Comparison of ENCODE assay signal across 8 mouse cellular contexts in genomic region chr6:56714186-56714573, GRCm38 (mm10). TPM values are rescaled to one million over a fixed set of nuclear protein-coding genes. Genes with fewer than 3 reads are reported as not detected.
DNase-seq lines count a peak whose midpoint lies in the region; ATAC-seq and TF ChIP-seq lines count a peak whose summit lies in the region.

No protein-coding gene starts in this region.

- no peaks in the 10 kb centered on the region for H3K9me3 ChIP-seq in liver, embryonic 12.5 days (replicated peaks)
- H3K9me3 ChIP-seq in stomach, postnatal 0 days (ENCODE audit: control insufficient read depth, low read length) = no peaks in the 10 kb centered on the region

- no peak for TF ChIP-seq CTCF in heart, adult 2 months (IDR thresholded peaks at IDR 0.05)
- TF ChIP-seq CTCF in testis, adult 2 months (IDR thresholded peaks at IDR 0.05; ENCODE audit: control insufficient read depth, insufficient read depth, insufficient replicate concordance, low read depth, low read length) = no peak
- TF ChIP-seq CTCF in stomach, postnatal 0 days (IDR thresholded peaks at IDR 0.05; ENCODE audit: low read depth) = no peak

- H3K4me3 ChIP-seq in heart, adult 2 months = peak overlapping the region; percentile 100
- peak overlapping the region; percentile 97 for H3K4me3 ChIP-seq in testis, adult 2 months (ENCODE audit: control insufficient read depth, low read depth, low read length)
- peak overlapping the region; percentile 84 for H3K4me3 ChIP-seq in liver, embryonic 12.5 days
- H3K4me3 ChIP-seq in stomach, postnatal 0 days (ENCODE audit: low read depth, low read length) = peak overlapping the region; percentile 85

- no peak for DNase-seq in heart, adult 2 months
- no peak for DNase-seq in heart, postnatal 10 days
- no peak for DNase-seq in testis, postnatal 10 days (ENCODE audit: low spot score)
- DNase-seq in stomach, postnatal 0 days (ENCODE audit: low spot score) = no peak
- no peak for DNase-seq in c-Kit-positive CD71-positive TER-119-positive erythroid progenitor cells, embryonic 14.5 days (ENCODE audit: low spot score)
- DNase-seq in urinary bladder, postnatal 36 days (ENCODE audit: low spot score in 2 of 2) = no peak

- no peak for TF ChIP-seq EP300 in heart, adult 2 months (IDR thresholded peaks at IDR 0.05; ENCODE audit: insufficient read depth, low read depth, low read length)
- TF ChIP-seq EP300 in stomach, postnatal 0 days (optimal IDR thresholded peaks at IDR 0.05) = no peak

- 40% methylated on average over 7 of the region's 7 CpGs for WGBS in heart, adult 2 months
- 30% methylated on average over 7 of the region's 7 CpGs for WGBS in liver, embryonic 12.5 days (ENCODE audit: insufficient replicate concordance)
- 35% methylated on average over 7 of the region's 7 CpGs for WGBS in stomach, postnatal 0 days

- no peak for TF ChIP-seq POLR2A in heart, adult 2 months (IDR thresholded peaks at IDR 0.05; ENCODE audit: insufficient read depth, low read depth, low read length)
- no peak for TF ChIP-seq POLR2A in testis, adult 2 months (IDR thresholded peaks at IDR 0.05; ENCODE audit: control insufficient read depth, low read depth, low read length)

- no peaks in the 10 kb centered on the region for H3K79me2 ChIP-seq in heart, adult 2 months (replicated peaks; ENCODE audit: control insufficient read depth, insufficient read depth, low read length)

- no peak overlapping the region for H3K9ac ChIP-seq in heart, adult 2 months (ENCODE audit: low read depth, low read length)
- H3K9ac ChIP-seq in liver, embryonic 12.5 days = no peak overlapping the region
- no peak overlapping the region for H3K9ac ChIP-seq in stomach, postnatal 0 days (ENCODE audit: low read length)

- H3K4me2 ChIP-seq in liver, embryonic 12.5 days = peak overlapping the region; percentile 76
- peak overlapping the region; percentile 56 for H3K4me2 ChIP-seq in stomach, postnatal 0 days (replicated peaks; ENCODE audit: low read depth)

- no peak for ATAC-seq in liver, embryonic 12.5 days
- ATAC-seq in stomach, postnatal 0 days (ENCODE audit: low FRiP score, low TSS enrichment) = no peak

- peak overlapping the region; percentile 53; the same call in 1 of the 2 replicates for H3K27ac ChIP-seq in heart, adult 2 months
- no peak overlapping the region for H3K27ac ChIP-seq in testis, adult 2 months (ENCODE audit: control insufficient read depth, insufficient read depth, low read depth, low read length)
- H3K27ac ChIP-seq in liver, embryonic 12.5 days = no peak overlapping the region
- peak overlapping the region; percentile 40; the same call in 1 of the 2 replicates for H3K27ac ChIP-seq in stomach, postnatal 0 days (replicated peaks)

- no peaks in the 10 kb centered on the region; the same call in 1 of the 2 replicates for H3K36me3 ChIP-seq in heart, adult 2 months (ENCODE audit: control insufficient read depth, insufficient read depth, low read length)
- no peaks in the 10 kb centered on the region for H3K36me3 ChIP-seq in testis, adult 2 months (ENCODE audit: control insufficient read depth, insufficient read depth, low read length)
- no peaks in the 10 kb centered on the region for H3K36me3 ChIP-seq in liver, embryonic 12.5 days
- no peaks in the 10 kb centered on the region for H3K36me3 ChIP-seq in stomach, postnatal 0 days (ENCODE audit: control insufficient read depth, insufficient read depth, low read length)

- peaks cover 1% of the 10 kb centered on the region for H3K4me1 ChIP-seq in heart, adult 2 months (ENCODE audit: control insufficient read depth, insufficient read depth, low read length)
- H3K4me1 ChIP-seq in testis, adult 2 months (ENCODE audit: control insufficient read depth, insufficient read depth, low read length) = no peaks in the 10 kb centered on the region
- H3K4me1 ChIP-seq in liver, embryonic 12.5 days = peaks cover 22% of the 10 kb centered on the region
- no peaks in the 10 kb centered on the region for H3K4me1 ChIP-seq in stomach, postnatal 0 days (replicated peaks; ENCODE audit: control insufficient read depth, insufficient read depth)

- H3K27me3 ChIP-seq in heart, adult 2 months (ENCODE audit: control insufficient read depth, insufficient read depth, low read length) = no peaks in the 10 kb centered on the region
- no peaks in the 10 kb centered on the region for H3K27me3 ChIP-seq in testis, adult 2 months (ENCODE audit: control insufficient read depth, insufficient read depth, low read length)
- H3K27me3 ChIP-seq in liver, embryonic 12.5 days (replicated peaks) = no peaks in the 10 kb centered on the region
- no peaks in the 10 kb centered on the region for H3K27me3 ChIP-seq in stomach, postnatal 0 days (ENCODE audit: control insufficient read depth, insufficient read depth, low read length)

- intact Hi-C loops in heart, adult 2 months (cut with DNase I) = loop anchor here (5.0 to 10.0 kb wide), 3 partner anchors 821 to 1108 kb away; partner anchors contain the start of genes Lancl2 and Ppm1k
- intact Hi-C loops in heart, postnatal 10 days (cut with DNase I) = loop anchor here (2.0 to 10.0 kb wide), 2 partner anchors 209 to 991 kb away; partner anchors contain the start of genes Lancl2 and Nt5c3

RNA-seq across cellular contexts. Expression of gene Avl9, which starts 0.5 kb away (rescaled TPM):
- total RNA-seq in heart, adult 2 months (2021) = 1 to 10 TPM; 5.8 to 6.9 TPM
- 2.0 and 3.2 TPM in 2 replicates for polyA plus RNA-seq in heart, adult 2 months (2012; rRNA removed)
- 1 to 10 TPM; 7.9 to 9.1 TPM for total RNA-seq in heart, postnatal 10 days (2021)
- polyA plus RNA-seq in testis, adult 2 months (2012; rRNA removed) = 3.6 and 4.4 TPM in 2 replicates
- polyA plus RNA-seq in liver, embryonic 12.5 days (2016; fragmentation: Nextera tagmentation; extraction: Ambion mirVana) = 5.7 and 6.2 TPM in 2 replicates
- 7.5 and 8.1 TPM in 2 replicates for polyA plus RNA-seq in stomach, postnatal 0 days (2015; fragmentation: Nextera tagmentation; extraction: Ambion mirVana)

RNA-seq across cellular contexts. Expression of gene Lsm5, which starts 9.7 kb away (rescaled TPM):
- 10 to 100 TPM; 15.7 to 18.0 TPM for total RNA-seq in heart, adult 2 months (2021)
- 4.2 and 6.3 TPM in 2 replicates for polyA plus RNA-seq in heart, adult 2 months (2012; rRNA removed)
- total RNA-seq in heart, postnatal 10 days (2021) = 10 to 100 TPM; 21.5 to 22.2 TPM
- 5.5 and 6.0 TPM in 2 replicates for polyA plus RNA-seq in testis, adult 2 months (2012; rRNA removed)
- 113 and 118 TPM in 2 replicates for polyA plus RNA-seq in liver, embryonic 12.5 days (2016; fragmentation: Nextera tagmentation; extraction: Ambion mirVana)
- polyA plus RNA-seq in stomach, postnatal 0 days (2015; fragmentation: Nextera tagmentation; extraction: Ambion mirVana) = 110 and 116 TPM in 2 replicates

Comparison
In these comparisons a context has a peak if more than half of its experiments do, and no peak if none do; other contexts are left out.
1. H3K27ac ChIP-seq: peak in heart, adult 2 months (single experiment) and stomach, postnatal 0 days (single experiment); none in testis, adult 2 months (single experiment) and liver, embryonic 12.5 days (single experiment).
2. RNA of gene Lsm5, which starts 9.7 kb away (polyA plus RNA-seq): 113 to 118 TPM in liver, embryonic 12.5 days and 110 to 116 TPM in stomach, postnatal 0 days; 5.5 to 6.0 TPM in testis, adult 2 months and 4.2 to 6.3 TPM in heart, adult 2 months; every median in the first group is over 10 times any median in the second.
3. Peak in every context shown above with its lines, with median percentiles within 50 percentile points of each other: H3K4me3 ChIP-seq.